Mouse (Mus musculus): ENCODE measurements around the gene Smarcd3. TPM values are rescaled to one million over a fixed set of nuclear protein-coding genes. Genes with fewer than 3 reads are reported as not detected.

Smarcd3 gene
- polyA plus RNA-seq, 1 experiment from 2014 or later, result 78.4 TPM

GRCm38 (mm10) chr5:24542643-24543042 lies 81.6 kb downstream of the Smarcd3 start:
- Histone ChIP-seq H3K9ac (ENCODE audit: low read length) (no peak overlapping the region), H3K27ac (replicated peaks in 1 of 2; ENCODE audit: control insufficient read depth in 1 of 2, insufficient read depth in 1 of 2, low read depth in 2 of 2, low read length in 2 of 2) (no peak overlapping the region), H3K36me3 (ENCODE audit: control insufficient read depth, insufficient read depth, low read length) (no peaks in the 10 kb centered on the region; the same call in 1 of the 2 replicates), H3K27me3 (ENCODE audit: control insufficient read depth, insufficient read depth, low read length) (no peaks in the 10 kb centered on the region), H3K9me3 (ENCODE audit: control insufficient read depth, low read length) (no peaks in the 10 kb centered on the region), H3K4me3 (ENCODE audit: control insufficient read depth in 1 of 2, insufficient read depth in 1 of 2, low read depth in 1 of 2, low read length in 2 of 2) (no peak overlapping the region), H3K4me1 (ENCODE audit: control insufficient read depth in 2 of 2, insufficient read depth in 2 of 2, low read length in 2 of 2) (peaks cover 13 to 24% of the 10 kb centered on the region in 2 experiments), H3K4me2 (ENCODE audit: low read length) (no peak overlapping the region)
- ATAC-seq (ENCODE audit: insufficient number of reproducible peaks, insufficient read depth, low FRiP score, low read depth), result no peak
- WGBS, result 74% methylated on average over 7 of the region's 7 CpGs

- Histone ChIP-seq H3K4me3 (ENCODE audit: control insufficient read depth in 1 of 2, insufficient read depth in 1 of 2, low read depth in 1 of 2, low read length in 2 of 2) (peak overlapping the region in 1 of 2 experiments; percentile 33; a peak in 2 of 4 replicates), H3K9ac (ENCODE audit: low read length) (peak overlapping the region; percentile 70), H3K27me3 (ENCODE audit: control insufficient read depth, insufficient read depth, low read length) (no peaks in the 10 kb centered on the region), H3K27ac (replicated peaks in 1 of 2; ENCODE audit: control insufficient read depth in 1 of 2, insufficient read depth in 1 of 2, low read depth in 2 of 2, low read length in 2 of 2) (peak overlapping the region; percentile 42 to 85; a peak in 3 of 4 replicates), H3K36me3 (ENCODE audit: control insufficient read depth, insufficient read depth, low read length) (no peaks in the 10 kb centered on the region; the same call in 1 of the 2 replicates), H3K9me3 (ENCODE audit: control insufficient read depth, low read length) (no peaks in the 10 kb centered on the region), H3K4me1 (ENCODE audit: control insufficient read depth in 2 of 2, insufficient read depth in 2 of 2, low read length in 2 of 2) (peaks cover 13 to 24% of the 10 kb centered on the region in 2 experiments), H3K4me2 (ENCODE audit: low read length) (peak overlapping the region; percentile 76)
- no peak for ATAC-seq (ENCODE audit: insufficient number of reproducible peaks, insufficient read depth, low FRiP score, low read depth)
- 4% methylated on average over 6 of the region's 6 CpGs for WGBS
Measured at GRCm38 (mm10) chr5:24541144-24541569, 83.1 kb downstream of the Smarcd3 start.

MicroRNAs encoded within 50 kb of the gene (microRNA counts, 519-probe panel; counts per million panel counts)
- microRNA mmu-miR-671-3p (322 counts per million, percentile 70 among the panel's probes with 10 or more counts), microRNA mmu-miR-671-5p (322 counts per million, percentile 70 among the panel's probes with 10 or more counts)

Small RNA genes within 50 kb of the gene (microRNA-seq; reads per million reads assigned to microRNA genes)
- 446 reads per million, percentile 71 among the genes with 10 or more reads in this experiment for gene Mir671

Other genes with a start within 250 kb of the Smarcd3 start
- gene Atg9b, start 232.3 kb downstream of the Smarcd3 start, polyA plus RNA-seq (2014; fragmentation: Nextera tagmentation; extraction: Ambion mirVana), result 1.0 and 1.5 TPM in 2 replicates
- 52.7 and 56.1 TPM in 2 replicates for gene Abcb8, start 230.7 kb downstream of the Smarcd3 start, polyA plus RNA-seq (2014; fragmentation: Nextera tagmentation; extraction: Ambion mirVana)
- gene Asic3, start 211.0 kb downstream of the Smarcd3 start, polyA plus RNA-seq (2014; fragmentation: Nextera tagmentation; extraction: Ambion mirVana), result 0.12 TPM in 1 of 2 replicates, not detected in the other
- 28.6 and 31.0 TPM in 2 replicates for gene Cdk5, start 200.9 kb downstream of the Smarcd3 start, polyA plus RNA-seq (2014; fragmentation: Nextera tagmentation; extraction: Ambion mirVana)
- gene Slc4a2, start 200.6 kb downstream of the Smarcd3 start, polyA plus RNA-seq (2014; fragmentation: Nextera tagmentation; extraction: Ambion mirVana), result 18.7 and 20.4 TPM in 2 replicates
- gene Fastk, start 179.1 kb downstream of the Smarcd3 start, polyA plus RNA-seq (2014; fragmentation: Nextera tagmentation; extraction: Ambion mirVana), result 157 and 181 TPM in 2 replicates
- gene Tmub1, start 176.6 kb downstream of the Smarcd3 start, polyA plus RNA-seq (2014; fragmentation: Nextera tagmentation; extraction: Ambion mirVana), result 18.3 and 20.5 TPM in 2 replicates
- 36.7 and 38.7 TPM in 2 replicates for gene Agap3, start 172.2 kb downstream of the Smarcd3 start, polyA plus RNA-seq (2014; fragmentation: Nextera tagmentation; extraction: Ambion mirVana)
- gene Gbx1, start 97.2 kb downstream of the Smarcd3 start, polyA plus RNA-seq (2014; fragmentation: Nextera tagmentation; extraction: Ambion mirVana), result 0.05 and 0.07 TPM in 2 replicates
- gene Asb10, start 83.4 kb downstream of the Smarcd3 start, polyA plus RNA-seq (2014; fragmentation: Nextera tagmentation; extraction: Ambion mirVana), result 5.0 and 6.3 TPM in 2 replicates
- gene 4931409K22Rik, start 67.6 kb downstream of the Smarcd3 start, polyA plus RNA-seq (2014; fragmentation: Nextera tagmentation; extraction: Ambion mirVana), result not detected in 2 replicates
- gene Abcf2, start 46.9 kb downstream of the Smarcd3 start, polyA plus RNA-seq (2014; fragmentation: Nextera tagmentation; extraction: Ambion mirVana), result 57.4 and 60.8 TPM in 2 replicates
- gene Chpf2, start 37.7 kb downstream of the Smarcd3 start, polyA plus RNA-seq (2014; fragmentation: Nextera tagmentation; extraction: Ambion mirVana), result 8.6 and 8.9 TPM in 2 replicates
- gene Nub1, start 61.1 kb upstream of the Smarcd3 start, polyA plus RNA-seq (2014; fragmentation: Nextera tagmentation; extraction: Ambion mirVana), result 27.5 and 28.0 TPM in 2 replicates
- 7.7 and 9.6 TPM in 2 replicates for gene Wdr86, start 106.3 kb upstream of the Smarcd3 start, polyA plus RNA-seq (2014; fragmentation: Nextera tagmentation; extraction: Ambion mirVana)
- gene Crygn, start 133.6 kb upstream of the Smarcd3 start, polyA plus RNA-seq (2014; fragmentation: Nextera tagmentation; extraction: Ambion mirVana), result 1.5 TPM in 1 of 2 replicates, not detected in the other
- gene Rheb, start 218.2 kb upstream of the Smarcd3 start, polyA plus RNA-seq (2014; fragmentation: Nextera tagmentation; extraction: Ambion mirVana), result 274 and 275 TPM in 2 replicates